Comparison of ENCODE assay signal across 16 mouse cellular contexts in the genomic region with DNA sequence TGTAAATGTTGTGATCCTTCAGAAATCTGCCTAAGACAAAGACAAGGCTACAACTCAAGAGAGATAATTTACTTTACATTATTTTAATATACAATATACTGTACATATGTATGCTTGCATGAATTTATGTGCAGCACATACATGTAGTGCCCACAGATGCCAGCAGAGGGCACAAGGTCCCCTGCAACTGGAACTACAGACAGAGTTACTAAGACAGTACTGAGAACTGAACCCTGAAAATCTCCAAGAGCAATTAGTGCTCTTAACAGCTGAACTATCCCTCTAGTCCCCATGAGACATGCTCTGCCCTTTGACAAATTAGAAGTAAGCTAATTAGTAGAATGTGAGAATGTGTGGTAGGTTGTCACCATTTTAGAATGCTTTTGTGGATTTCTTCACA.
A peak's percentile ranks its signal among the peaks of the same experiment; 100 is the strongest.
DNase-seq lines count a peak whose midpoint lies in the region; ATAC-seq and TF ChIP-seq lines count a peak whose summit lies in the region.
"Had no signal": no experiment of that assay in that cellular context is flagged by ENCODE, and none has a peak within 500 bp of the region (broad histone marks: within the 10 kb centered on the region; RNA-seq: fewer than 3 reads in every experiment).

No protein-coding gene starts in this region.

- H3K9ac ChIP-seq in forebrain, embryonic 11.5 days (ENCODE audit: low read length), result no peak overlapping the region
- no peak overlapping the region for H3K9ac ChIP-seq in forebrain, embryonic 15.5 days (replicated peaks)
- H3K9ac ChIP-seq in stomach, postnatal 0 days (ENCODE audit: low read length), result no peak overlapping the region
- H3K9ac ChIP-seq: hindbrain, embryonic 13.5 days; liver, embryonic 12.5 days had no signal

- H3K4me2 ChIP-seq in forebrain, embryonic 11.5 days (ENCODE audit: low read depth, low read length, severe bottlenecking), result no peak overlapping the region
- no peak overlapping the region for H3K4me2 ChIP-seq in forebrain, embryonic 15.5 days (replicated peaks)
- H3K4me2 ChIP-seq in stomach, postnatal 0 days (replicated peaks; ENCODE audit: low read depth), result no peak overlapping the region
- H3K4me2 ChIP-seq: hindbrain, embryonic 13.5 days; liver, embryonic 12.5 days had no signal

- no peak overlapping the region for H3K27ac ChIP-seq in forebrain, embryonic 11.5 days (ENCODE audit: low read depth, low read length)
- no peak overlapping the region for H3K27ac ChIP-seq in forebrain, embryonic 15.5 days (replicated peaks)
- no peak overlapping the region for H3K27ac ChIP-seq in left cerebral cortex, adult 2 months
- no peak overlapping the region for H3K27ac ChIP-seq in stomach, postnatal 0 days (replicated peaks)
- H3K27ac ChIP-seq: forebrain, embryonic 10.5 days; hindbrain, embryonic 13.5 days; liver, embryonic 12.5 days had no signal

- H3K36me3 ChIP-seq in forebrain, embryonic 11.5 days (ENCODE audit: control insufficient read depth, insufficient read depth, low read length), result no peaks in the 10 kb centered on the region
- no peaks in the 10 kb centered on the region for H3K36me3 ChIP-seq in forebrain, embryonic 15.5 days
- H3K36me3 ChIP-seq in stomach, postnatal 0 days (ENCODE audit: control insufficient read depth, insufficient read depth, low read length), result no peaks in the 10 kb centered on the region
- H3K36me3 ChIP-seq: forebrain, embryonic 10.5 days; liver, embryonic 12.5 days had no signal

- TF ChIP-seq EP300 in stomach, postnatal 0 days (optimal IDR thresholded peaks at IDR 0.05), result no peak

- ATAC-seq in forebrain, embryonic 11.5 days (replicated peaks; ENCODE audit: low FRiP score), result 0 out of 2 replicates have a peak, but pooled peaks have one; percentile 51
- ATAC-seq in forebrain, embryonic 15.5 days (replicated peaks), result no peak
- ATAC-seq in stomach, postnatal 0 days (ENCODE audit: low FRiP score, low TSS enrichment), result no peak
- ATAC-seq: liver, embryonic 12.5 days had no signal

- DNase-seq in forebrain, embryonic 11.5 days (ENCODE audit: low spot score), result no peak
- no peak for DNase-seq in left cerebral cortex, adult 2 months (ENCODE audit: extremely low spot score in 1 of 2, low spot score in 2 of 2)
- DNase-seq in left cerebral cortex, adult 11 months (ENCODE audit: low spot score), result no peak
- peak; percentile 37 for DNase-seq in thymus, postnatal 4 days
- no peak for DNase-seq in thymus, adult 18-20 months
- DNase-seq in stomach, postnatal 0 days (ENCODE audit: low spot score), result no peak
- no peak for DNase-seq in left cerebral cortex, postnatal 10 days (ENCODE audit: extremely low spot score in 1 of 2, low spot score in 2 of 2)
- DNase-seq: heart, adult 18-20 months; kidney, adult 8-10 months; kidney, postnatal 4 days; lung, postnatal 14 days; right cerebral cortex, adult 18-20 months had no signal

- peak; percentile 46 for TF ChIP-seq CTCF in left cerebral cortex, adult 2 months (IDR thresholded peaks at IDR 0.05)
- peak; percentile 35 for TF ChIP-seq CTCF in stomach, postnatal 0 days (IDR thresholded peaks at IDR 0.05; ENCODE audit: low read depth)

- H3K4me1 ChIP-seq in forebrain, embryonic 11.5 days (replicated peaks; ENCODE audit: control insufficient read depth, insufficient read depth, low read length), result peaks cover 2% of the 10 kb centered on the region; the same call in 1 of the 2 replicates
- H3K4me1 ChIP-seq in forebrain, embryonic 15.5 days, result peaks cover 16% of the 10 kb centered on the region
- H3K4me1 ChIP-seq in stomach, postnatal 0 days (replicated peaks; ENCODE audit: control insufficient read depth, insufficient read depth), result no peaks in the 10 kb centered on the region
- H3K4me1 ChIP-seq: liver, embryonic 12.5 days had no signal

- no peaks in the 10 kb centered on the region for H3K9me3 ChIP-seq in forebrain, embryonic 11.5 days (ENCODE audit: control insufficient read depth, low read length)
- no peaks in the 10 kb centered on the region for H3K9me3 ChIP-seq in forebrain, embryonic 15.5 days
- no peaks in the 10 kb centered on the region for H3K9me3 ChIP-seq in stomach, postnatal 0 days (ENCODE audit: control insufficient read depth, low read length)
- H3K9me3 ChIP-seq: hindbrain, embryonic 13.5 days; liver, embryonic 12.5 days had no signal

- no peak overlapping the region for H3K4me3 ChIP-seq in forebrain, embryonic 11.5 days (ENCODE audit: low read depth, low read length)
- no peak overlapping the region for H3K4me3 ChIP-seq in forebrain, embryonic 15.5 days
- H3K4me3 ChIP-seq in left cerebral cortex, adult 2 months, result no peak overlapping the region
- H3K4me3 ChIP-seq in stomach, postnatal 0 days (ENCODE audit: low read depth, low read length), result no peak overlapping the region
- H3K4me3 ChIP-seq: forebrain, embryonic 10.5 days; hindbrain, embryonic 13.5 days; liver, embryonic 12.5 days had no signal

- intact Hi-C loops in left cerebral cortex, adult 2 months (cut with DNase I), result no loop called here
- intact Hi-C loops in left cerebral cortex, postnatal 10 days (cut with DNase I), result no loop called here

- no peaks in the 10 kb centered on the region for H3K27me3 ChIP-seq in forebrain, embryonic 11.5 days (ENCODE audit: control insufficient read depth, insufficient read depth, low read length)
- no peaks in the 10 kb centered on the region for H3K27me3 ChIP-seq in forebrain, embryonic 15.5 days
- H3K27me3 ChIP-seq in stomach, postnatal 0 days (ENCODE audit: control insufficient read depth, insufficient read depth, low read length), result no peaks in the 10 kb centered on the region
- H3K27me3 ChIP-seq: hindbrain, embryonic 13.5 days; liver, embryonic 12.5 days had no signal
